Mouse (Mus musculus) myocyte (in vitro differentiated cells): ENCODE results near the gene Slc27a2.

Experiments
- MAX ChIP-seq: IDR thresholded peaks from one replicate; pipeline ENCODE4 v1.6.1; 2011; ENCODE audit warnings: low read depth, mild to moderate bottlenecking, control low read depth
- POLR2A ChIP-seq: IDR thresholded peaks from one replicate; pipeline ENCODE4 v1.6.1; 2011; ENCODE audit warnings: low read depth, mild to moderate bottlenecking, control low read depth, moderate library complexity; ENCODE audit not compliant: insufficient read length

DNA sequence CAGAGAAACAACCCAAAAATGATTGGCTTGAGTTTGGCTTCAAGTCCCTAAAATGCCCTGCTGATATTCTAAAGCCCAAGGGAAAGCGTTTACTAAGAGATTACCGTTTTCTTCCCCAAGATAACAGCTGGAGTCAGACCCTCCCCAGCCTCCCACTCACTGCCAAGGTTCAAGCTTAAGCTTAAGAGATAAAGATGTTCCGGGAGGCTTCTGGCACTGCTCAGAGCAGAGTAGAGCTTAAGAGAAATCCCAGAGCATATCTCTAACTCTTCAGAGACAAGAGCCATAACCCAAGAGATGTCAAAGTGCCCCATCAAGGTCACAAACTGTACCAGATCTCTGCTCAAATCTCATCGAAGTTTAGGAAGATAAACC is 54.5 kb downstream of the Slc27a2 start:
- TF ChIP-seq POLR2A: no peak
- TF ChIP-seq MAX: no peak
